Mouse (Mus musculus) spleen, postnatal 10 days (tissue): ENCODE data around the gene Olfr1018.

Source experiments
- DNase-seq, 2 experiments: peaks; one replicate each; pipeline ENCODE4 v3.0.0; 2021 to 2022; ENCODE audit warnings: low spot score in 2 of 2

Gene Olfr1018

GRCm38 (mm10) chr2:85818179-85818578 lies at the start of gene Olfr1018:
TSS of gene Olfr1018 (plus strand) at chr2:85818479.
- DNase-seq, result no peak

- DNase-seq, result no peak
These were observed 45.9 kb upstream of the Olfr1018 start, which contains the start of gene Olfr1014 for GRCm38 (mm10) chr2:85772413-85772812. TSS of gene Olfr1014 (plus strand) at chr2:85772713.

GRCm38 (mm10) chr2:85781717-85782116 lies 36.6 kb upstream of the Olfr1018 start, which contains the start of gene Olfr1015:
TSS of gene Olfr1015 (plus strand) at chr2:85782017.
- no peak for DNase-seq

GRCm38 (mm10) chr2:85792331-85792730 lies 25.9 kb upstream of the Olfr1018 start:
- DNase-seq, result no peak

GRCm38 (mm10) chr2:85802444-85802843 lies 15.8 kb upstream of the Olfr1018 start, which contains the start of gene Olfr1016:
TSS of gene Olfr1016 (minus strand) at chr2:85802544.
- no peak for DNase-seq

DNA sequence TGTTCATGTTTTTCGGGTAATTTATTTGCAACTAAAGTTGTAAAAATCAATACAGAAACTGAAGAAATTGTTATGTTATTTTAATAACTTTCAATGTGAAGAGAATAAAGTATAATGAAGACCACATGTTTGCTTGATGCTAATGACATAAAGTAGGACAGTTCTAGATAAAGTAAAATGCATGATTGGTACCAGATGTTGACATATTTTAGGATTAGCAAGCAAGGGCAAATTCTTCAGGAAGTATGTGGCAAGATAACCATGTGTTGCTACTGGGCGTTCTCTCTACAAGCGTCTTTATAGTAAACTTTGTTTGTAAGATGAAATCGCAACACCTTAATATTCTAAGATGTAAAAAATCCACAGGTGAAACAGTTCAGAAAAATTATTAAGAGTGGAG lies 13.8 kb upstream of the Olfr1018 start:
- no peak for DNase-seq

GRCm38 (mm10) chr2:85845383-85845782 lies 27.1 kb downstream of the Olfr1018 start, which contains the start of gene Olfr1019:
TSS of gene Olfr1019 (minus strand) at chr2:85845483.
- no peak for DNase-seq

DNA sequence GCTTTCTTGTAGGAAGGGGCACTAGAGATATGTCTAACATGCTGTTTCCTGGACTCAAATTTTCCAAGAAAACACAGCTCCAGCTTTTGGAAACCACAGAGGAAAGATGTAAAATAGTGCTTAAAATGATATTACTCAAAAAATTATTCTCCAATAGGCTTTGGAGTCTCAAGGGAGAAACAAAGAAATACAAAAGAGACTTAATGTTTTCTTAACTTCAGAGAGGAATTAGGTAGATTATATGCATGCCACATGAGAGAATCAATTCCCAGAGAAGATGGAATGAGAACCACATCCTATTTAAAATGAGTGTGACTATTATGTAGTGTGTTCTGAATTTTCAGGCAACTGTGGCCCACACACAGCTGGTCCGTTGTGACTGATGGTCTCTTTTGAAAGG lies 28.5 kb downstream of the Olfr1018 start, which contains the start of gene Olfr1020:
Gene Olfr1020, plus strand, starts transcription at position 301 of the 400 bp plus-strand sequence.
- no peak for DNase-seq

DNA sequence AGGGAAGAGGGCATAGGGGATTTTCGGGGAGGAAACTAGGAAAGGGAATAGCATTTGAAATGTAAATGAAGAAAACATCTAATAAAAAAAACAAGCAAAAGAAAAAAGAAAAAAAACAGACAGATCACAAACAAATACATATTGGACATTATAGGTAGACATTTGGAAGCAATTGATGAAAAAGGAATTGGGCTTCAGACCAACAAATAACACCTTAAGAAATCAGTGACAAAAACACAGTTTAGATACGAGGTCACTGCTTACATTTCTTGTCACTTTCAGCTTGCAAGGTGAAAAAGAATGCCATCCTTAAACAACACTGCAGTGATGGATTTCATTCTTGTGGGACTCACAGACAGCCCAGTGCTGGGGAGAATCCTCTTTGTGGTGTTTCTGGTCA lies 50.0 kb downstream of the Olfr1018 start, which contains the start of gene Olfr1022:
Gene Olfr1022, plus strand, starts transcription at position 301 of the 400 bp plus-strand sequence.
- DNase-seq, result no peak
